Mouse (Mus musculus): Measurements from ENCODE around the gene Olfr1392.
A peak's percentile ranks its signal among the peaks of the same experiment; 100 is the strongest.
"Not testable (repeated sequence)": the region's sequence is repeated elsewhere in the genome, so short reads cannot be mapped to it uniquely, and the experiment has no call there.

The Olfr1392 gene

DNA sequence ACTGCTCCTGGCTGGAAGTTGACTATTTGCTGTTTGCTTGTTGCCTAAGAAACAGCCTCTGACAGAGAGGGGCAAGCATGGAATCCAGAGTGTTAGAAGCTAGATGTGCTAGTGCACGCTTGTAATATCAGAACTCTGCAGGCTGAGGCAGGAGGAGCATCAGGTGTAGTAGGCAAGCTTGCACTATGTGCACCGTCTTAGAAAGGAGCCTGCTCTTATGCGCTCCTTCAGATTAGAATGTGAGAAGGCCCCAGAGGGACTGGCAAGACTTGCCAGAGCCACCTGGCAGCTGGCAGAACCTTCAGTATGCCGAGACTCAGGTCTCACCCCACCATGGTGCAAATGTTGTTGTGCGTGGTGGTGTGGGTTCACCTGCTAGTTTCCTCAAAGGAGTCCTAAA is 33.0 kb upstream of the Olfr1392 start:
- ATAC-seq (ENCODE audit: low TSS enrichment): no peak

DNA sequence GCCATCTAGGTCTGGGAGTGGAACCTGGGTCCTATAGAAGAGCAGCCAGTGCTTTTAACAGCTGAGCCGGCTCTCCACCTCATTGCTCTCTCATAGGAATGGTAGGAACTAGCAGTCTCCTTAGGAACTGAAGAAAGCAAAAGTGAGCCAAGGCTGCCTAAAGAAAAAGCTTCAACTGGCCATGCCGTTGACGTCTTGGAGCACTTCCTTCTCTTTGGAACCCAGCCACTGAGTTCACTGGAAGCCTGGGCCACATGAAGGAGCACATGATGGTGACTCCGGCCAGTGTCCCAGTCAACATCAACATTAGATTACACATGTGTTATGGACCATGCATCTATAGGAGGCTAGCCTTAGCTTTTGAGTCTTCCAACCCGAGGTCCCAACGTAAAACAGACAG is 32.0 kb upstream of the Olfr1392 start:
- no peak for ATAC-seq (ENCODE audit: low TSS enrichment)

DNA sequence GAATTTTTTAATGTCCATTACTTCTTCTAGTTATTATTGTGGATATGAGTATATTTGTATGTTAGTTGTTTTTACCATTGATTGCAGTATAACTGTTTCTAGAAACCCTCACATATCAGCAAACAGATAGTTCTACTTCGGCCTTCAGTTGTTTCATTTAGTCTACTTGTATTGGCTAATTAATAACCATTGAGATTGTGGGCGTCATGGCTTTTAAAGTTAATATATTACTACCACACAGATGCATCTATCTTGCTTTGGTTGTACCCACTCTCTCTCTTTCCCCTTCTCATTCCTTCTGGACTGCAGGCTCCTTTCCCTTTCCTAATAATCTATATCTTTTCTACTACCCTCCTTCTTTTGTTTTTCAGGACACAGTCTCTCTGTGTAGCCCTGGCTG is 25.8 kb upstream of the Olfr1392 start:
- ATAC-seq (ENCODE audit: low TSS enrichment): no peak

DNA sequence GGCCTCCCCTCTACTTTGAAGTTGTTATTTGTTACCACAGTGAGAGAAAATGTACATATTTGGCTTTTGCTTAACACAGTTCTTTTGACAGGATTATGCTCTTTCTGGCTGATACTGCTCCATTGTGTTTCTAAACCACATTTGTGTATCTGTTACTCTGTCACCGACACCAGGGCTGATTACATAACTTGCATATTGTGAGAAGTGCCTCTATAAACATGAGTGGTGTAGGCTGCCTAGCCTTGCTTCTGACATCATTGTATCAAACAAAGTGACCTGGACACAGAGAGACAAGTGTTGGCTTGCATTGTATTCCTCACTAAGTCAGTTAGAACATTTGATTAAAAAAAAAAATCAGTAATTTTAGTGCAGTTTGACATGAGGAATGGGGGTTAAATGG is 25.3 kb upstream of the Olfr1392 start:
- ATAC-seq (ENCODE audit: low TSS enrichment): peak; percentile 53; the same call in 1 of the 2 replicates

DNA sequence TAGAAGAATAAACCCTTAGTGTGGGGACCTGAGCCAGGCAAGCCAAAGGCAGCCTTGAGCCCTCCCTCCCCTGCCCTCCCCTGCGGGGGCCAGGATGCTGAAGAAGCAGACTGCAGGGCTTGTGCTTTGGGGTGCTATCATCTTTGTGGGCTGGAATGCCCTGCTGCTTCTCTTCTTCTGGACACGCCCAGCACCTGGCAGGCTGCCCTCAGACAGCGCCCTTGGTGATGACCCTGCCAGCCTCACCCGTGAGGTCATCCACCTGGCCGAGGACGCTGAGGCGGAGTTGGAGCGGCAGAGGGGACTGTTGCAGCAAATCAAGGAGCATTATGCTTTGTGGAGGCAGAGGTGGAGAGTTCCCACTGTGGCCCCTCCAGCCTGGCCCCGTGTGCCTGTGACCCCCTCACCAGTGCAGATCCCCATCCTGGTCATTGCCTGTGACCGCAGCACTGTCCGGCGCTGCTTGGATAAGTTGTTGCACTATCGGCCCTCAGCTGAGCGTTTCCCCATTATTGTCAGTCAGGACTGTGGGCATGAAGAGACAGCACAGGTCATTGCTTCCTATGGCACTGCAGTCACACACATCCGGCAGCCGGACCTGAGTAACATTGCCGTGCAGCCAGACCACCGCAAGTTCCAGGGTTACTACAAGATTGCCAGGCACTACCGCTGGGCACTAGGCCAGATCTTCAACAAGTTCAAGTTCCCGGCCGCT is 24.3 kb upstream of the Olfr1392 start:
- ATAC-seq (ENCODE audit: low TSS enrichment): no peak

DNA sequence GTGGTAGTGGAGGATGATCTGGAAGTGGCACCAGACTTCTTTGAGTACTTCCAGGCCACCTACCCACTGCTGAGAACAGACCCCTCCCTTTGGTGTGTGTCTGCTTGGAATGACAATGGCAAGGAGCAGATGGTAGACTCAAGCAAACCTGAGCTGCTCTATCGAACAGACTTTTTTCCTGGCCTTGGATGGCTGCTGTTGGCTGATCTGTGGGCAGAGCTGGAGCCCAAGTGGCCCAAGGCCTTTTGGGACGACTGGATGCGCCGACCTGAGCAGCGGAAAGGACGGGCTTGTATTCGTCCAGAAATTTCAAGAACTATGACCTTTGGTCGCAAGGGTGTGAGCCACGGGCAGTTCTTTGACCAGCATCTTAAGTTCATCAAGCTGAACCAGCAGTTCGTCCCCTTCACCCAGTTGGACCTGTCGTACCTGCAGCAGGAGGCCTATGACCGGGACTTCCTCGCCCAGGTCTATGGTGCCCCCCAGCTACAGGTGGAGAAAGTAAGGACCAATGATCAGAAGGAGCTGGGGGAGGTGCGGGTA is 23.7 kb upstream of the Olfr1392 start:
- no peak for ATAC-seq (ENCODE audit: low TSS enrichment)

DNA sequence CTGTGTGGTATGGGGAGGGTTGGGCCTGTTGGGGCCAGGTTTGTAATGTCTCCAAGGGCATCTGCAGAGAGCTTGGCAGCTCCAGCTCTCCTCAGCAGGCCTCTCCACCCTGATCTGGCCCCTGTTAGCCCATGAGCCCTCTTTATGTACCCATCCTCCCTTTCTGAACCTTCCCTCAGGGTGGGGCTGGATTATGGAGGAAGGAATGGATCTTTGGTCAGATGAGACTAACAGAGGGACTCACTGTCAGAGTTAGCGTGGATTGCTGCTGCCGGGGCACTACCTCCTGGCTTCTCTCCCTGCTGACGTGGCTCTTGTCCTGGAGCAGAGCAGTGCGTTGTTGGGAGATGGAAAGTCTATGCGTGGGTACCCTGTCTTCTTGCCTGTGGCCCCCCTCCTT is 22.8 kb upstream of the Olfr1392 start:
- no peak for ATAC-seq (ENCODE audit: low TSS enrichment)

DNA sequence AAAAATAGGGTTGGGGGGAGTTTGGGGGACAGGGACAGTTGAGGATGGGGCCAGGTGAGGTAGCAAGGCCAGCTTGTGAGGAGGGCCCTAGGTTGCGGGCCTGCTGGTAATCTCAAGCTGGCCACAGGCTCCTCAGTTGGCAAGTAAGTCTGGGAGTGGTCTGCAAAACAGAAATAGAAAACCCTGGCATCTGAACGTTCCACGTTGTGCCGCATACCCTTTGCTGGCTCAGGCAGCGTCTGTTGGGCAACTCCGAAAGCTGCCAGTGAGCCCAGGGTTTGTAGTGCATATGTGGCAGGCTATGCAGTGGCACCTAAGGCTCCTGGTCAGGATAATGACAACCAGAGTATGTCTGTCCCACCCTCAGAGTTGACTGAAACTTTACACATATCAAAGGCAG is 21.9 kb upstream of the Olfr1392 start:
- no peak for ATAC-seq (ENCODE audit: low TSS enrichment)

DNA sequence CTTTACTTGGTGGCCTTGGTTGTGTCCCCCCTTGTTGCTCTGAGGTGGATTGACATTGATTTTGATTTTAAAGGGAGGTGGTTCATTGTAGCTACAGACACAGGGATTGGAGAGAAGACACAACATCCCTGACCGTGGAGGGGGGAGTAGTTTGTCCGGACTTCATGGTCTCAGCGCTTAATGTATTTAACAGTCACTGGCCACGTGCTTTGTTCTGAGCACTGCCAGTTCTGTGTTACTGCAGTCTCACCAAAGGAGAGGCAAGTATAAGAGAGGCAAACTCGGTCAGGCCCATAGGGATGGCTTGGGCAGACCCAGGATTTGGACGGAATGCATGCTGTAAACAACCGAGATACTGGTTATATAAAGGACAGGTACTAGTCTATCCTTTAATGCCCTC is 21.0 kb upstream of the Olfr1392 start:
- ATAC-seq (ENCODE audit: low TSS enrichment): no peak

DNA sequence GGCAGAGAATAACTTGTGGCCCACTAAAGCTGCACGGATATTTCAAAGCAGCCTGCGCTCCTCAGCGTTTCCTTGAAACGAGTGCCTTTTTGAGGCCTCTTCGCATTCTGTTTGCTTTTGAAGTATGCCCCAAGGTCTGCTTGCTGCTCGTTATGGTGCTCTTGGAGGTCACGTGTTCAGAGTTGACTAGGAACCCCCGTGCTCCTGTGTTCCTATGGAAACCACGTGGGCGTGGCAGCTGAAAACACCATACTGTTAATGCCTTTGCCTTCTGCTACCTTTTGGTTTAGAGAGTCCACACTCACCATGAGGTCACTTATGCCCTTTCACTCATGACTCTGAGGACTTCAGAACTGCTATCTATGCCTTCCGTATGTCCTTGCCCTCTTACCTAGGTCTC is 20.5 kb upstream of the Olfr1392 start:
- peak; percentile 18; the same call in 1 of the 2 replicates for ATAC-seq (ENCODE audit: low TSS enrichment)

DNA sequence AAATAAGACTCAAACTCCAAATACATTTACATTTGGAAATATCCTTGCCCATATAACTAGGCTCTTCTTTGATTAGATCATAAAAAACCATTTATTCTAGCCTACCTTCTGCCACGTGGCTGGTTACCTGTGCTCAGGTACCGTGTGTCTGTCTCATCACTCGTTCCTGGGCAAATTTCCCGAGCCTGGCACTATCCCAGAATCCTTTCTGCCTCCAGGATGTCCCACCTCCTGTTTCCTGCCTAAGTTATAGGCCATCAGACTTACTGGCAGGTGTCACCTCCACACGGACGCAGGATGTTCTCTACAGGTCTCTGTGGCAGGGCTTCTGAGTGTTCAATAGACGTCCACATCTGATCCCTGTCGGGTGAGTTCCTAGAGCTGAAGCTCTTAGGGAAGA is 20.0 kb upstream of the Olfr1392 start:
- no peak; the same call in 1 of the 2 replicates for ATAC-seq (ENCODE audit: low TSS enrichment)

DNA sequence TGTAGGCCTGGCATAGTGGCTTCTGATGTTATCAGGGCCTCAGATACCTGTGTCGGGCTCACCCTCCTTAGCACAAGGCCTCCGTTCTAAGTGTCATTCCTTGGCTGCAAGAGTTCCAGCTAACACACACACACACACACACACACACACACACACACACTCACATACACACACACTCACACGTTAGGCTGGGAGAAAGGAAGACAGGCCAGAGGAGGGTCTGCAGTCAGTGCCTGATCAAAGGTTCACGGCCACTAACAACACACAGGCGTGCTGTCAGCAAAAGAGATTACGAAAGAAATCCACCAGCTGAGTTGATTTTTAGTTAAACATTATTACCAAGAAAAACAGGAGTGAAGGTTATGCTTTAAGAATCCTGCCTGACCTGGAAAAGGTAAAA is 18.4 kb upstream of the Olfr1392 start:
- ATAC-seq (ENCODE audit: low TSS enrichment): no peak

DNA sequence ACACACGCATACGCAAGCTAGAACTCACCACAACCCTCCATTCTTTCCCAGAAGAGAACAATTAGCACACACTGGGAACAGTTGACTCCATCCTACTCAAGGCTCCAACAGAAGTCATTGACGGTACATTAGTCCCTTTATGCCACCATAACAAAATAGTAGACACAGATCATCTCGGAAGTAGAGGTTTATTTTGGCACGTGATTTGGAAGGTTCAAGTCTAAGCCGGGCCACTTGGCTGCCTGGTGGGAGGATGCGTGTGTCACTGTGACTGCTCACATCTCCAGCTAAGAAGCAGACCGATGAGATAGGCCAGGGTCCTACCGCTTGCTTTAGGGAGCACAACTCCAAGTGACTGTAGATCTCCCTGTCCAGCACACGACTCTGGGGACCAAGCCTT is 17.8 kb upstream of the Olfr1392 start:
- ATAC-seq (ENCODE audit: low TSS enrichment): no peak

DNA sequence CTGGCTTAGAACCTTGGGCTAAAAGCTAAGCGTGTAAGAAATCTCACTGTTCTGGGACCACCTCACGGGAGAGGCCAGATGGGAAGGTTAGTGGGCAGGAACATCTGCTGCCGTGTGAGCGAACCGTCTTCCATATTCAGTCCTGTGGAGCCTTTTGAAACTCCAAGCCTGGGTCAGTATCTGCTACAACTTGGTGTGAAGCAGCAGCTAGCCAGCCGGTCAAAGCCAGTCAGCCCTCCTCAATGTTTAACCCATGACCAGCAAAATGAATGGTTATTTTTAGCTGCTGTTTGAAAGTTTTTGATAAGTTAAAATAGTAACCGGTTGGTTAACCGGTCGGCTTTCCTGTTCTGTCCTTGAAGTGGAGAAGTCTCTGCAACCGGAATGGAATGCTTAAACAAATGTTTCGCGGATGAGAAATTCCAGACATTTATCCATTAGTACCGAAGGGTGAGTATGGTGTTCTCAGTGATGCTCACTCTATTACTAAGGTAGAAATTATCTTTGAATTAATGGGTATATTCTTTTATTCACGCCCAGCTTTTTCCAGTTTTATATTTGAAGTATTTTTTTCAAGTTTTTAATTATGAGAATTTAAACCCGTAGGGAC is 17.0 kb upstream of the Olfr1392 start:
- ATAC-seq (ENCODE audit: low TSS enrichment): no peak

DNA sequence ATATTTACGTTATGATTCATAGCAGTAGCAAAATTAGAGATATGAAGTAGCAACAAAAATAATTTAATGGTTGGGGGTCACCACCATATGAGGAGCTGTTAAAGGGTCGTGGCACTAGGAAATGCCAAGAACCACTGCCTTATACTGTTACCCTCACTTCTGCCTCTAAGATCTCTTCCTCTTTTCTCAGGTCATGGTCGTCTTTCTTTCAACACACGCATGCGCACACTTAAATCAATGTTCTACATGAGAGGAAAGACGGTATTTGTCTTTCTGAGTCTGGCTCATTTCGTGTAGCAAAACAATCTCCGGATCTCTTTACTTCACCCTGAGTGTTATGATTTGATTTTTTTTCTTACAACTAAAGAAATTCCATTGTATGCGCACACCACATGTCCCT is 15.3 kb upstream of the Olfr1392 start:
- no peak for ATAC-seq (ENCODE audit: low TSS enrichment)

DNA sequence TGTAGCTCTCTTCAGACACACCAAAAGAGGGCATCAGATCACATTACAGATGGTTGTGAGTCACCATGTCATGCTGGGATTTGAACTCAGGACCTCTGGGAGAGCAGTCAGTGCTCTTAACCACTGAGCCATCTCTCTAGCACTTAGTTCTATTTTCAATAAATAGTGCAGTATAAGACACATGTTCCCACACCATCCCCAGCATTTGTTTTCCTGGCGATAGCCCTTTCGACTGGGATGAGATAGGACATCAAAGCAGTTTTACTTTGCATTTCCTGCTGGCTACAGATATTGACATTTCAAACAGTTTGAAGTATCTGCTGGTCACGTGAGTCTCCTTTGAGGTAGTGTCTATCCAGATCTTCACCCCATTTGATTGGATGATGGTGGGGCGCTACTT is 14.7 kb upstream of the Olfr1392 start:
- ATAC-seq (ENCODE audit: low TSS enrichment): no peak

DNA sequence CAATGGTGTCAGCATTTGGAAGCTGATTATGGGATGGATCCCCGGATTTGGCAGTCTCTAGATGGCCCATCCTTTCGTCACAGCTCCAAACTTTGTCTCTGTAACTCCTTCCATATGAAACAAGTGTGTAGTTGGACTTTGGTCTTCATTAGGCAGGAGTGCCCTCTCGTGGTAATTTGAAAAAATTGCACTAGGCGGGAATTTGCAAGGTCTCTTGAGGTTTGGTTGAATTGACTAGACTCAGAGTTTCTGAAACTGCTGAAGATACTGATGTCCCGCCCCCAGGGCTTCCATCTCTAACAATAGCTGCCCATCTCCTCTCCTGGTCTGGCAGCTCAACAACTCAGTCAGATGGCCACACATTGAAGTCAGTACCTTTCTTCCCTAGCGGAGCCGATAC is 13.7 kb upstream of the Olfr1392 start:
- peak; percentile 93 for ATAC-seq (ENCODE audit: low TSS enrichment)

DNA sequence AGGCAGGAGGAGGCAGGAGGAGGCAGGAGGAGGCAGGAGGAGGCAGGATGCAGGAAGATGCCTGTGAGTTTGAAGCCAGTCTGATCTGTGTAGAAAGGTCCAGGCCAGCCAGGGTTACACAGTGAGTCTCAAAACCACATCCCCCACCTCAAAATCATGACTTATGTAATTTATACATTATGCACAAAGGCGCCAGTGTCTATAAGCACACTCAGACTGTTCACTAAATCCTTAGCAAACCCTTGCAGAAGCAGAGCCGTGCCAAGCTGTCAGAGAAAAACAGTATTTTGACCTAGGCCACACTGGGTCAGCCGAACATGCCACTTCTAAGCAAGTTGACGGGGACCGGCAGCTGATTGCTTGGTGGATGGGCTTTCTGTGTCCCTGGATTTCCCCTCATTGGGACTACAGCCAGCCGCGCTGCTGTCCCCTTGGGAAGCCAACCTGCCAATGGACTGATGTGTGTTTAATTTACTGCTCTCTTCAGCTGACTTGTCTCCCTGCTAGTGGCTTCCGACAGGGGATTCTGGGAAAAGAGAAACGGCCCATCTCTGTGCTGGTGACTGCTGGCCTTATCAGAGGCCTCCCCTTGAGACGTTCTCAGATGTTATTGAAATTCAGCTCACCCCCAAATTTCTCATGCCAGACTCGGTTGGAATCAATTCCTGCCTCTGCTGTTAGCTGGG is 11.1 kb upstream of the Olfr1392 start:
- ATAC-seq (ENCODE audit: low TSS enrichment): no peak

DNA sequence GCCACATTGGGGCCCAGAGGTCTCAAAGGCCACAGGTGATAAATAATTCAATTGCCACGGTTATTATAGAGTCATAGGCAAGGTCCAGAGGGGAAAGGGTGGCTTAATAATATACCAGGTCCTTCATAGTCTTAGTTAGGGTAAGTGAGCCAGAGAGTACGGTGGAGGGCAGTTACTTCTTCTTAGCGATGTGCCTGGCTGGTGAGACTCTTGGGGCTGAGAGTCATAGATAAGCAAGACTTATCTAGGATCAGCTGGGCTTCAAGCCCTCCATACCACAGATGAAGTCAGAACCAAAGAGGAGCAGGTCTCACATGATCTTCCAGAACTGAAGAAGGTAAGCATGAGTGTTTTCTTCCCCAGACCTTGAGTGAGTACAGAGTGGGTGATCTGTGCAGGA is 6.9 kb upstream of the Olfr1392 start, which contains the start of gene Olfr1393:
TSS of gene Olfr1393 (plus strand) at position 83 of the 400 bp plus-strand sequence.
- no peak for ATAC-seq (ENCODE audit: low TSS enrichment)

DNA sequence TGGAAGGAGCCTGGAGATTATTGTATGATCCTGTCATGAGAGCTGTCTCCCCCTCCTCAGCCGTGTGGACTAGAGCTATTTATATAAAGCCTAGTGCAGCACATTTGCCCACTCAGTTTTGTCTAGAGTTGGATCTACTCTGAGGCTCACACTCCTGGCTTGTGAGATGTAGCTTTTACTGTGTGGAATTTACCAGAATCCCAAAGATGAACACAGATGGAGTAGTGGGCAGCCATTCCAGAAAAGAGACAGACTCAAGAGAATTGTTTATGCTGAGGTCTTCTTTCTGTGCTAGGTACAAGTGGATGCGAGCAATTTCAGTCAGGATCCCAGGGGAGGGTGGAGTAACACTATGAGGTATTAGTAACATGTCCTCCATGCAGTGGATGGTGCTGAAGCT is 2.2 kb downstream of the Olfr1392 start:
- ATAC-seq (ENCODE audit: low TSS enrichment): peak; percentile 98

DNA sequence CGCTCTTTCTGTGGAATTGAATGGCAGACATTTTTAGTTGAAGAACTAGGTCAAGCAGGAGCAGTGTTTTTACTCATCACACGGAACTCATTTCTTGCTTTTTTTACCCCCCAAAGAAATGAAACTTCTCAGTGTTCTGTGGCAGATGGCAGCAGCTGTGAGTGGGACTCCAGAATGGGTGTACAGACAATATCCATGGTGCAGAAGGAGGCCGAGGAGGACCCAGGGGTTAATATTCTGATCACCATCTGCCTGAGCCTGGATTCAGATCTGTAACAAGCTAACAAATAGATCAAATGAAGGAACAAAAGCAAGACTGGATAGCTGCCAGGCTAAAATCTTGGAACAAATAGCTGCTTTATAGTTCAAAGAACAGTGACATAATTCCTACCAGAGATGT is 7.7 kb downstream of the Olfr1392 start:
- ATAC-seq (ENCODE audit: low TSS enrichment): peak; percentile 96

DNA sequence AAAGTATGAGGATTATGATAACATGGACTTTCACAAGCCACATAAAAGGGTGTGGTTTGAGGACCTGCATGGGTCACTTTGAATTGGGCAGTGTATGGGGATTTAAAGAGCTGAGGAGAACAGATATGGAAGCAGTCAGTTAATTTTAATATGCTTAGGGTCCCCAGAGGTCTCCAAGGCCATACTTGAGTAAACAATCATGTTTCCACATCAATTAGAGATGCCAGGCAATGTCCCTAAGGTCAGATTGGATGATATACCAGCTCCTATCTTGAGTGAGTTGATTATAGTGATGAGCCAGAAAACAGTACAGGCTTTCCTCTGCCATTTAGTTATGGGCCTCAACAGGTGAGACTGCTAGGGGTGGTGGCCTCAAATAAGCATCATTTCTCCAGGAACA is 19.4 kb downstream of the Olfr1392 start, which contains the start of gene Olfr10:
TSS of gene Olfr10 (plus strand) at position 301 of the 400 bp plus-strand sequence.
- no peak for ATAC-seq (ENCODE audit: low TSS enrichment)

DNA sequence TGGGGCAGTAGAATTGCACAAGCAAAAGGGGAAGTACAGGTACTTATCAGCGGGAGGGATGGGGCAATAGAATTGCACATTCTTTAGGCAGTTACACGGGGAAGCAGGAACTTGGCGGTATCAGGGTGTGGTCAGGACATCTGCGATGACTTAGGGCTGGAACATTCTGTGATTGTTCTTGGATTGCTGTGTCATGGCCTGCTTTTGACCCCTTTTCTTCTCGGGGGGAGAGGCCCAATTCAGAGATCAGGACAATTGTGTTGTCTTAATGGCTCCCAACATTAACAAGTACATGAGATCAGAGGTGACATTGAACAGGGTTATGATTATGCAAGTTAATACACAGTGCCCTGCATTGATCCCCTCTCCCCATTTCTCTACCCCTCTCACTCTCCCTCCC is 23.5 kb downstream of the Olfr1392 start:
- ATAC-seq (ENCODE audit: low TSS enrichment): not testable (repeated sequence)

Data from frontal cortex, adult (tissue).